Mouse (Mus musculus) embryonic facial prominence, embryonic 15.5 days (tissue): ENCODE data around the gene Dock1. TPM values are rescaled to one million over a fixed set of nuclear protein-coding genes. Genes with fewer than 3 reads are reported as not detected.

ENCODE experiments used
- ATAC-seq: fragments of 200-750 bp; cut with Nextera tagmentation; 2 replicates; pipeline ENCODE4 v1.8.0; 2017; ENCODE audit warnings: low read depth, moderate TSS enrichment; ENCODE audit not compliant: insufficient number of reproducible peaks, low FRiP score, low TSS enrichment
- H3K27ac ChIP-seq: fragments of 300-500 bp; sonication (generic); replicated peaks from 2 replicates; pipeline ENCODE4 v1.5.1; 2015; ENCODE audit warnings: mild to moderate bottlenecking, inconsistent platforms
- H3K27me3 ChIP-seq: fragments of 300-500 bp; sonication (generic); 2 replicates; pipeline ENCODE4 v1.6.1; 2015; ENCODE audit warnings: inconsistent platforms
- H3K36me3 ChIP-seq: fragments of 300-500 bp; sonication (generic); 2 replicates; pipeline ENCODE4 v1.6.1; 2015; ENCODE audit warnings: mild to moderate bottlenecking, inconsistent platforms
- H3K4me1 ChIP-seq: fragments of 300-500 bp; sonication (generic); 2 replicates; pipeline ENCODE4 v1.6.1; 2015; ENCODE audit warnings: inconsistent platforms
- H3K4me2 ChIP-seq: fragments of 300-500 bp; sonication (generic); replicated peaks from 2 replicates; pipeline ENCODE4 v1.6.1; 2015; ENCODE audit warnings: mild to moderate bottlenecking, inconsistent platforms
- H3K4me3 ChIP-seq: fragments of 300-500 bp; sonication (generic); replicated peaks from 2 replicates; pipeline ENCODE4 v1.5.1; 2015; ENCODE audit warnings: mild to moderate bottlenecking, inconsistent platforms
- H3K9ac ChIP-seq: fragments of 300-500 bp; sonication (generic); 2 replicates; pipeline ENCODE4 v1.6.1; 2015; ENCODE audit warnings: inconsistent platforms
- H3K9me3 ChIP-seq: fragments of 300-500 bp; sonication (generic); replicated peaks from 2 replicates; pipeline ENCODE4 v1.6.1; 2016; ENCODE audit warnings: inconsistent platforms
- WGBS: fragments of 180-500 bp; shearing (Covaris S2); methylation state at CpG from one replicate; pipeline ENCODE4 v1.1.7; 2015; 5-methylcytosine and 5-hydroxymethylcytosine counted together
- polyA plus RNA-seq: library from polyadenylated mRNA; unstranded; fragments of >200 nt; fragmentation: Nextera tagmentation; extraction: Ambion mirVana; gene quantifications from 2 replicates; pipeline ENCODE4 v1.2.1, GENCODE M21; 2015

Dock1 gene
- polyA plus RNA-seq, 1 experiment from 2014 or later, result 33.8 TPM

GRCm38 (mm10) chr7:134901992-134902391 lies 231.5 kb downstream of the Dock1 start:
- no peaks in the 10 kb centered on the region for H3K4me1 ChIP-seq
- H3K27me3 ChIP-seq, result no peaks in the 10 kb centered on the region
- no peak overlapping the region for H3K27ac ChIP-seq
- no peaks in the 10 kb centered on the region for H3K9me3 ChIP-seq
- H3K4me3 ChIP-seq, result no peak overlapping the region
- H3K36me3 ChIP-seq, result 0 out of 2 replicates have a peak, but pooled peaks cover 3% of the 10 kb centered on the region
- no peak overlapping the region for H3K9ac ChIP-seq
- no peak for ATAC-seq
- 62% methylated on average over 2 of the region's 2 CpGs for WGBS
- no peak overlapping the region for H3K4me2 ChIP-seq

GRCm38 (mm10) chr7:134931886-134932285 lies 261.4 kb downstream of the Dock1 start:
- no peak for ATAC-seq
- Histone ChIP-seq H3K4me3 (no peak overlapping the region), H3K9me3 (no peaks in the 10 kb centered on the region), H3K36me3 (no peaks in the 10 kb centered on the region), H3K9ac (no peak overlapping the region), H3K4me1 (peaks cover 5% of the 10 kb centered on the region), H3K4me2 (no peak overlapping the region), H3K27ac (no peak overlapping the region), H3K27me3 (peaks cover 5% of the 10 kb centered on the region; the same call in 1 of the 2 replicates)
- WGBS, result 70% methylated on average over 2 of the region's 2 CpGs

GRCm38 (mm10) chr7:134937471-134937926 lies 267.0 kb downstream of the Dock1 start:
- H3K4me3 ChIP-seq, result peak overlapping the region; percentile 54
- H3K9ac ChIP-seq, result peak overlapping the region; percentile 42
- ATAC-seq, result no peak
- WGBS, result 1% methylated on average over 34 of the region's 37 CpGs
- peaks cover 10% of the 10 kb centered on the region for H3K27me3 ChIP-seq
- H3K4me1 ChIP-seq, result peaks cover 17% of the 10 kb centered on the region
- H3K9me3 ChIP-seq, result no peaks in the 10 kb centered on the region
- H3K27ac ChIP-seq, result no peak overlapping the region
- no peaks in the 10 kb centered on the region for H3K36me3 ChIP-seq
- H3K4me2 ChIP-seq, result peak overlapping the region; percentile 96

- Histone ChIP-seq H3K27ac (no peak within 1 kb of the TSS), H3K4me3 (peak within 1 kb of the TSS; percentile 54), H3K36me3 (no peaks in the 10 kb centered on the region), H3K27me3 (peaks cover 10% of the 10 kb centered on the region), H3K9ac (peak within 1 kb of the TSS; percentile 42), H3K9me3 (no peaks in the 10 kb centered on the region), H3K4me1 (peaks cover 17% of the 10 kb centered on the region), H3K4me2 (peak within 1 kb of the TSS; percentile 96)
- under 1% methylated on average over 69 of the region's 71 CpGs for WGBS
- ATAC-seq, result peak; percentile 84
Observed at GRCm38 (mm10) chr7:134937927-134938609, 267.6 kb downstream of the Dock1 start, which contains the start of gene Fam196a. Gene Fam196a (minus strand): TSS chr7:134938430.

- 97% methylated on average over 6 of the region's 6 CpGs for WGBS
- no peak overlapping the region for H3K4me2 ChIP-seq
- peaks cover 5% of the 10 kb centered on the region for H3K27me3 ChIP-seq
- H3K36me3 ChIP-seq, result no peaks in the 10 kb centered on the region
- H3K4me3 ChIP-seq, result no peak overlapping the region
- no peak for ATAC-seq
- no peak overlapping the region for H3K9ac ChIP-seq
- H3K27ac ChIP-seq, result no peak overlapping the region
- no peaks in the 10 kb centered on the region for H3K9me3 ChIP-seq
- H3K4me1 ChIP-seq, result peaks cover 12% of the 10 kb centered on the region
Observed at GRCm38 (mm10) chr7:134941891-134942290, 271.4 kb downstream of the Dock1 start.

- Histone ChIP-seq H3K9ac (no peak overlapping the region), H3K9me3 (no peaks in the 10 kb centered on the region), H3K36me3 (no peaks in the 10 kb centered on the region), H3K4me1 (peaks cover 3% of the 10 kb centered on the region), H3K4me2 (no peak overlapping the region), H3K4me3 (no peak overlapping the region), H3K27ac (no peak overlapping the region), H3K27me3 (no peaks in the 10 kb centered on the region)
- WGBS, result 64% methylated on average over 6 of the region's 6 CpGs
- no peak for ATAC-seq
Observed at GRCm38 (mm10) chr7:134943063-134943462, 272.6 kb downstream of the Dock1 start.

GRCm38 (mm10) chr7:134943701-134944100 lies 273.2 kb downstream of the Dock1 start:
- H3K27me3 ChIP-seq, result no peaks in the 10 kb centered on the region

GRCm38 (mm10) chr7:134945925-134946716 lies 275.7 kb downstream of the Dock1 start:
- H3K4me1 ChIP-seq, result no peaks in the 10 kb centered on the region
- 88% methylated on average over 7 of the region's 7 CpGs for WGBS
- H3K4me3 ChIP-seq, result no peak overlapping the region
- no peak overlapping the region for H3K9ac ChIP-seq
- no peaks in the 10 kb centered on the region for H3K36me3 ChIP-seq
- H3K9me3 ChIP-seq, result no peaks in the 10 kb centered on the region
- H3K4me2 ChIP-seq, result no peak overlapping the region
- no peaks in the 10 kb centered on the region for H3K27me3 ChIP-seq
- no peak overlapping the region for H3K27ac ChIP-seq
- ATAC-seq, result no peak

More at GRCm38 (mm10) chr7:134943701-134944100, 273.2 kb downstream of the Dock1 start:
- H3K4me1 ChIP-seq, result no peaks in the 10 kb centered on the region
- no peak overlapping the region for H3K9ac ChIP-seq
- WGBS, result 66% methylated on average over 7 of the region's 7 CpGs
- no peak for ATAC-seq
- no peaks in the 10 kb centered on the region for H3K9me3 ChIP-seq
- no peak overlapping the region for H3K4me3 ChIP-seq
- no peak overlapping the region for H3K4me2 ChIP-seq
- no peaks in the 10 kb centered on the region for H3K36me3 ChIP-seq
- no peak overlapping the region for H3K27ac ChIP-seq

GRCm38 (mm10) chr7:134959086-134959485 lies 288.6 kb downstream of the Dock1 start:
- Histone ChIP-seq H3K4me3 (no peak overlapping the region), H3K9ac (no peak overlapping the region), H3K4me1 (no peaks in the 10 kb centered on the region), H3K27me3 (no peaks in the 10 kb centered on the region), H3K36me3 (no peaks in the 10 kb centered on the region), H3K9me3 (no peaks in the 10 kb centered on the region), H3K4me2 (no peak overlapping the region), H3K27ac (no peak overlapping the region)
- ATAC-seq, result no peak
- WGBS, result 83% methylated on average over 6 of the region's 6 CpGs

- Histone ChIP-seq H3K9ac (no peak overlapping the region), H3K4me3 (no peak overlapping the region), H3K36me3 (no peaks in the 10 kb centered on the region), H3K9me3 (no peaks in the 10 kb centered on the region), H3K27me3 (no peaks in the 10 kb centered on the region), H3K27ac (no peak overlapping the region), H3K4me2 (no peak overlapping the region), H3K4me1 (no peaks in the 10 kb centered on the region)
- no peak for ATAC-seq
- WGBS, result 55% methylated on average over 4 of the region's 4 CpGs
Observed at GRCm38 (mm10) chr7:134960871-134961270, 290.4 kb downstream of the Dock1 start.

GRCm38 (mm10) chr7:134961608-134962007 lies 291.2 kb downstream of the Dock1 start:
- Histone ChIP-seq H3K9ac (no peak overlapping the region), H3K4me2 (no peak overlapping the region), H3K27ac (no peak overlapping the region), H3K27me3 (no peaks in the 10 kb centered on the region), H3K4me1 (no peaks in the 10 kb centered on the region), H3K36me3 (no peaks in the 10 kb centered on the region), H3K4me3 (no peak overlapping the region), H3K9me3 (no peaks in the 10 kb centered on the region)
- 83% methylated on average over 2 of the region's 2 CpGs for WGBS
- ATAC-seq, result no peak
